Mouse (Mus musculus): ENCODE data around the gene Fbxo2. TPM values are rescaled to one million over a fixed set of nuclear protein-coding genes. Genes with fewer than 3 reads are reported as not detected.
"Not testable (repeated sequence)": the region's sequence is repeated elsewhere in the genome, so short reads cannot be mapped to it uniquely, and the experiment has no call there.

Fbxo2 gene
- 17.2 and 19.0 TPM in 2 replicates for polyA plus RNA-seq (2015; fragmentation: Nextera tagmentation; extraction: Ambion mirVana)

GRCm38 (mm10) chr4:148160436-148161390 lies at the start of gene Fbxo2, which contains the start of gene Fbxo44:
TSS of gene Fbxo2 (plus strand) at chr4:148160621.
TSS of gene Fbxo44 (minus strand) at chr4:148160482.
- Histone ChIP-seq H3K27me3 (replicated peaks) (peaks cover 45% of the 10 kb centered on the region), H3K9ac (replicated peaks) (peak within 1 kb of the TSS; percentile 83), H3K4me2 (peak within 1 kb of the TSS; percentile 94), H3K4me3 (replicated peaks) (peak within 1 kb of the TSS; percentile 73), H3K36me3 (peaks cover 16% of the 10 kb centered on the region), H3K27ac (replicated peaks) (peak within 1 kb of the TSS; percentile 91), H3K4me1 (peaks cover 61% of the 10 kb centered on the region), H3K9me3 (replicated peaks) (no peaks in the 10 kb centered on the region)
- WGBS = 1% methylated on average over 43 of the region's 43 CpGs
- ATAC-seq (ENCODE audit: low FRiP score) = peak; percentile 75

- no peak for ATAC-seq (ENCODE audit: low FRiP score)
- no peaks in the 10 kb centered on the region for H3K27me3 ChIP-seq (replicated peaks)
- peaks cover 22% of the 10 kb centered on the region for H3K4me1 ChIP-seq
- WGBS = 84% methylated on average over 12 of the region's 12 CpGs
- H3K27ac ChIP-seq (replicated peaks) = no peak overlapping the region
- no peak overlapping the region for H3K4me2 ChIP-seq
- H3K9me3 ChIP-seq (replicated peaks) = no peaks in the 10 kb centered on the region
- no peak overlapping the region for H3K9ac ChIP-seq (replicated peaks)
- peaks cover 11% of the 10 kb centered on the region for H3K36me3 ChIP-seq
- H3K4me3 ChIP-seq (replicated peaks) = no peak overlapping the region
Observed at GRCm38 (mm10) chr4:148112519-148112918, 47.9 kb upstream of the Fbxo2 start.

GRCm38 (mm10) chr4:148114758-148115391 lies 45.5 kb upstream of the Fbxo2 start:
- H3K4me3 ChIP-seq (replicated peaks) = no peak overlapping the region
- 3% methylated on average over 15 of the region's 15 CpGs for WGBS
- peaks cover 11% of the 10 kb centered on the region for H3K36me3 ChIP-seq
- H3K4me2 ChIP-seq = peak overlapping the region; percentile 40
- H3K27me3 ChIP-seq (replicated peaks) = no peaks in the 10 kb centered on the region
- no peak overlapping the region for H3K9ac ChIP-seq (replicated peaks)
- ATAC-seq (ENCODE audit: low FRiP score) = peak; percentile 73
- H3K27ac ChIP-seq (replicated peaks) = peak overlapping the region; percentile 49
- no peaks in the 10 kb centered on the region for H3K9me3 ChIP-seq (replicated peaks)
- H3K4me1 ChIP-seq = peaks cover 10% of the 10 kb centered on the region

GRCm38 (mm10) chr4:148115467-148115866 lies 45.0 kb upstream of the Fbxo2 start:
- peak overlapping the region; percentile 49 for H3K27ac ChIP-seq (replicated peaks)
- 0 out of 2 replicates have a peak overlapping the region, but pooled peaks have one; percentile 11 for H3K9ac ChIP-seq (replicated peaks)
- H3K36me3 ChIP-seq = peaks cover 8% of the 10 kb centered on the region
- no peaks in the 10 kb centered on the region for H3K27me3 ChIP-seq (replicated peaks)
- ATAC-seq (ENCODE audit: low FRiP score) = peak; percentile 2; the same call in 1 of the 2 replicates
- no peak overlapping the region for H3K4me3 ChIP-seq (replicated peaks)
- no peaks in the 10 kb centered on the region for H3K9me3 ChIP-seq (replicated peaks)
- 0 out of 2 replicates have a peak overlapping the region, but pooled peaks have one; percentile 40 for H3K4me2 ChIP-seq
- WGBS = 13% methylated on average over 15 of the region's 15 CpGs
- peaks cover 10% of the 10 kb centered on the region for H3K4me1 ChIP-seq

- Histone ChIP-seq H3K9me3 (replicated peaks) (no peaks in the 10 kb centered on the region), H3K36me3 (peaks cover 8% of the 10 kb centered on the region), H3K27me3 (replicated peaks) (no peaks in the 10 kb centered on the region), H3K4me2 (no peak overlapping the region), H3K4me3 (replicated peaks) (no peak overlapping the region), H3K4me1 (peaks cover 21% of the 10 kb centered on the region), H3K27ac (replicated peaks) (no peak overlapping the region), H3K9ac (replicated peaks) (no peak overlapping the region)
- 80% methylated on average over 4 of the region's 4 CpGs for WGBS
- no peak for ATAC-seq (ENCODE audit: low FRiP score)
Observed at GRCm38 (mm10) chr4:148116657-148117056, 43.8 kb upstream of the Fbxo2 start.

GRCm38 (mm10) chr4:148117392-148117791 lies 43.0 kb upstream of the Fbxo2 start:
- no peak overlapping the region for H3K27ac ChIP-seq (replicated peaks)

GRCm38 (mm10) chr4:148119578-148119977 lies 40.8 kb upstream of the Fbxo2 start:
- H3K9me3 ChIP-seq (replicated peaks); ATAC-seq (ENCODE audit: low FRiP score); H3K27me3 ChIP-seq (replicated peaks); H3K4me3 ChIP-seq (replicated peaks); H3K4me2 ChIP-seq; H3K27ac ChIP-seq (replicated peaks); H3K9ac ChIP-seq (replicated peaks); H3K36me3 ChIP-seq: not testable (repeated sequence)
- 91% methylated on average over 9 of the region's 9 CpGs for WGBS
- peaks cover 34% of the 10 kb centered on the region for H3K4me1 ChIP-seq

More at GRCm38 (mm10) chr4:148117392-148117791, 43.0 kb upstream of the Fbxo2 start:
- Histone ChIP-seq H3K9ac (replicated peaks) (no peak overlapping the region), H3K9me3 (replicated peaks) (no peaks in the 10 kb centered on the region), H3K4me2 (no peak overlapping the region), H3K4me3 (replicated peaks) (no peak overlapping the region), H3K27me3 (replicated peaks) (no peaks in the 10 kb centered on the region), H3K4me1 (peaks cover 29% of the 10 kb centered on the region), H3K36me3 (peaks cover 8% of the 10 kb centered on the region)
- 74% methylated on average over 4 of the region's 4 CpGs for WGBS
- no peak for ATAC-seq (ENCODE audit: low FRiP score)

- Histone ChIP-seq H3K27ac (replicated peaks) (peak overlapping the region; percentile 81), H3K27me3 (replicated peaks) (no peaks in the 10 kb centered on the region), H3K4me3 (replicated peaks) (no peak overlapping the region), H3K36me3 (no peaks in the 10 kb centered on the region), H3K9me3 (replicated peaks) (no peaks in the 10 kb centered on the region), H3K4me1 (peaks cover 26% of the 10 kb centered on the region), H3K9ac (replicated peaks) (no peak overlapping the region), H3K4me2 (no peak overlapping the region)
- 73% methylated on average over 9 of the region's 9 CpGs for WGBS
- no peak for ATAC-seq (ENCODE audit: low FRiP score)
Observed at GRCm38 (mm10) chr4:148120555-148120954, 39.9 kb upstream of the Fbxo2 start.

- Histone ChIP-seq H3K36me3 (no peaks in the 10 kb centered on the region), H3K9me3 (replicated peaks) (no peaks in the 10 kb centered on the region), H3K27ac (replicated peaks) (peak overlapping the region; percentile 81), H3K27me3 (replicated peaks) (no peaks in the 10 kb centered on the region), H3K4me2 (no peak overlapping the region), H3K9ac (replicated peaks) (no peak overlapping the region), H3K4me1 (peaks cover 24% of the 10 kb centered on the region), H3K4me3 (replicated peaks) (no peak overlapping the region)
- ATAC-seq (ENCODE audit: low FRiP score) = peak; percentile 57
- 66% methylated on average over 4 of the region's 4 CpGs for WGBS
Observed at GRCm38 (mm10) chr4:148121362-148121761, 39.1 kb upstream of the Fbxo2 start.

GRCm38 (mm10) chr4:148121982-148122693 lies 38.3 kb upstream of the Fbxo2 start:
- WGBS = 15% methylated on average over 6 of the region's 6 CpGs
- Histone ChIP-seq H3K4me2 (no peak overlapping the region), H3K4me1 (peaks cover 30% of the 10 kb centered on the region), H3K36me3 (no peaks in the 10 kb centered on the region), H3K27ac (replicated peaks) (peak overlapping the region; percentile 81), H3K27me3 (replicated peaks) (no peaks in the 10 kb centered on the region), H3K9ac (replicated peaks) (no peak overlapping the region), H3K9me3 (replicated peaks) (no peaks in the 10 kb centered on the region), H3K4me3 (replicated peaks) (no peak overlapping the region)
- peak; percentile 61 for ATAC-seq (ENCODE audit: low FRiP score)

GRCm38 (mm10) chr4:148122694-148123066 lies 37.7 kb upstream of the Fbxo2 start:
- H3K27ac ChIP-seq (replicated peaks) = peak overlapping the region; percentile 81
- no peak for ATAC-seq (ENCODE audit: low FRiP score)
- WGBS = 50% methylated on average over 3 of the region's 3 CpGs
- no peaks in the 10 kb centered on the region for H3K36me3 ChIP-seq
- no peaks in the 10 kb centered on the region for H3K27me3 ChIP-seq (replicated peaks)
- no peak overlapping the region for H3K4me3 ChIP-seq (replicated peaks)
- peaks cover 30% of the 10 kb centered on the region for H3K4me1 ChIP-seq
- no peaks in the 10 kb centered on the region for H3K9me3 ChIP-seq (replicated peaks)
- no peak overlapping the region for H3K4me2 ChIP-seq
- no peak overlapping the region for H3K9ac ChIP-seq (replicated peaks)
